10 mouse cellular contexts compared by ENCODE assay signal in the genomic region with DNA sequence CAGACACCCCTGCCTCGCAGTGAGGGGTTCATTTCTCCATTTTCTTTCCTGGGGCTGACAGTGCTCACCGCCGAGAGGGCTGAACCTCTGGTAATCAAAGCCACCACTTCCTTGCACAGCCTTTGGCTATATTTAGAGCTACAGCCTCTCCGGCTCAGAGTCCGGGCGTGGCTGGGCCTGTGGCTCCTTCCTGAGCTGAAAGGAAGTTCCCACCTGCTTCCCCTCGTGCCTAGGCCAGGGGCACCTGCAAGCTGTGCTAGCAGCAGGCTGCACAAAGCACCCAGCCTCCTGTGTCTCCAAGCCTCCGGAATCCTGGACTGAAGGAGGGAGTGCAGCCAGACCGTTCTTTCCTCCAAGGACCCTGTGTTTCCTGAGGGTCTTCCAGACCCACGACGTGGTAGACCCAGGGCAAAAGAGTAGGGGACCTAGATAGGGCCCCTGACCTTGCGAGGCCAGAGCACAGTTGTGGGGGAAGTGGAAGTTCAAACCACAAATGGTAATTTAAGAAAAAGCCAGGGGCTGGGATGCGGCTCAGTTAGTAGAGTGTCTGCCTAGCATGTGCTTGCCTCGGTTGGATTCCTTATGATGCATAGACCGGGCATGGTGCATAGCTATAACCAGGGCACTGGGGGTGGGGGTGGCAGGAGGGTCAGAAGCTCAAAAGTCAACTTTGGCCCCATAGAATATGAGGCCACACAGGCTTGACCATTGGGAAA. TPM values are rescaled to one million over a fixed set of nuclear protein-coding genes. Genes with fewer than 3 reads are reported as not detected.
DNase-seq lines count a peak whose midpoint lies in the region; ATAC-seq lines count a peak whose summit lies in the region.
"Had no signal": no experiment of that assay in that cellular context is flagged by ENCODE, and none has a peak within 500 bp of the region (broad histone marks: within the 10 kb centered on the region; RNA-seq: fewer than 3 reads in every experiment).

No protein-coding gene starts in this region.

- peak overlapping the region; percentile 63 for H3K27ac ChIP-seq in embryonic facial prominence, embryonic 10.5 days (replicated peaks)
- H3K27ac ChIP-seq in liver, embryonic 13.5 days, result peak overlapping the region; percentile 66
- H3K27ac ChIP-seq: embryonic facial prominence, embryonic 15.5 days; limb, embryonic 12.5 days had no signal

- ATAC-seq in liver, embryonic 13.5 days (ENCODE audit: low read depth), result no peak

- no peaks in the 10 kb centered on the region; the same call in 1 of the 2 replicates for H3K27me3 ChIP-seq in embryonic facial prominence, embryonic 10.5 days (replicated peaks; ENCODE audit: low read depth, poor library complexity, severe bottlenecking)
- H3K27me3 ChIP-seq in liver, embryonic 13.5 days, result 0 out of 2 replicates have a peak, but pooled peaks cover 5% of the 10 kb centered on the region
- H3K27me3 ChIP-seq: embryonic facial prominence, embryonic 15.5 days; limb, embryonic 12.5 days had no signal

- no peak overlapping the region for H3K4me3 ChIP-seq in embryonic facial prominence, embryonic 10.5 days
- H3K4me3 ChIP-seq in liver, embryonic 13.5 days (replicated peaks), result no peak overlapping the region
- H3K4me3 ChIP-seq: embryonic facial prominence, embryonic 15.5 days; limb, embryonic 12.5 days had no signal

- no peaks in the 10 kb centered on the region for H3K9me3 ChIP-seq in embryonic facial prominence, embryonic 10.5 days
- no peaks in the 10 kb centered on the region for H3K9me3 ChIP-seq in liver, embryonic 13.5 days (replicated peaks)
- H3K9me3 ChIP-seq: embryonic facial prominence, embryonic 15.5 days; limb, embryonic 12.5 days had no signal

- peaks cover 75% of the 10 kb centered on the region for H3K4me1 ChIP-seq in embryonic facial prominence, embryonic 10.5 days
- peaks cover 94% of the 10 kb centered on the region for H3K4me1 ChIP-seq in liver, embryonic 13.5 days (replicated peaks)

- 65% methylated on average over 15 of the region's 15 CpGs for WGBS in embryonic facial prominence, embryonic 10.5 days
- 17% methylated on average over 15 of the region's 15 CpGs for WGBS in liver, embryonic 13.5 days (ENCODE audit: insufficient replicate concordance)

- peak; percentile 69 for DNase-seq in gastrocnemius, adult 18-20 months (ENCODE audit: low spot score)
- DNase-seq in gastrocnemius, postnatal 10 days, result no peak
- DNase-seq in embryonic facial prominence, embryonic 10.5 days (ENCODE audit: low spot score), result no peak
- DNase-seq in liver, embryonic 13.5 days, result no peak
- DNase-seq in spleen, postnatal 10 days (ENCODE audit: low spot score in 2 of 2), result peak; percentile 56 to 74
- no peak for DNase-seq in urinary bladder, adult 18-20 months (ENCODE audit: low spot score in 2 of 2)
- DNase-seq in cerebellum, adult 11-12 months, result no peak
- no peak for DNase-seq in adrenal gland, adult (ENCODE audit: inconsistent age in 2 of 2, low spot score in 1 of 2)

- H3K4me2 ChIP-seq in liver, embryonic 13.5 days, result peak overlapping the region; percentile 23; the same call in 1 of the 2 replicates
- H3K4me2 ChIP-seq: embryonic facial prominence, embryonic 15.5 days; limb, embryonic 12.5 days had no signal

- peak overlapping the region; percentile 49 for H3K9ac ChIP-seq in liver, embryonic 13.5 days
- H3K9ac ChIP-seq: embryonic facial prominence, embryonic 15.5 days; limb, embryonic 12.5 days had no signal

- no peaks in the 10 kb centered on the region for H3K36me3 ChIP-seq in embryonic facial prominence, embryonic 10.5 days (replicated peaks)
- H3K36me3 ChIP-seq in liver, embryonic 13.5 days, result no peaks in the 10 kb centered on the region
- H3K36me3 ChIP-seq: embryonic facial prominence, embryonic 15.5 days; limb, embryonic 12.5 days had no signal

RNA-seq across cellular contexts. Expression of gene Rbm38, which starts 26.4 kb away (rescaled TPM):
- 100 to 1,000 TPM; 225 to 230 TPM for total RNA-seq in gastrocnemius, adult 18-20 months (2021)
- 100 to 1,000 TPM; 121 to 129 TPM for total RNA-seq in gastrocnemius, postnatal 10 days (2021)
- 85.7 and 95.6 TPM in 2 replicates for polyA plus RNA-seq in embryonic facial prominence, embryonic 10.5 days (2016; fragmentation: Nextera tagmentation; extraction: Ambion mirVana)
- polyA plus RNA-seq in liver, embryonic 13.5 days (2015; fragmentation: Nextera tagmentation; extraction: Ambion mirVana), result 260 and 311 TPM in 2 replicates

RNA-seq across cellular contexts. Expression of gene Rae1, which starts 46.8 kb away (rescaled TPM):
- total RNA-seq in gastrocnemius, adult 18-20 months (2021), result 10 to 100 TPM; 11.0 to 11.2 TPM
- 10 to 100 TPM; 27.9 to 31.5 TPM for total RNA-seq in gastrocnemius, postnatal 10 days (2021)
- 176 and 179 TPM in 2 replicates for polyA plus RNA-seq in embryonic facial prominence, embryonic 10.5 days (2016; fragmentation: Nextera tagmentation; extraction: Ambion mirVana)
- polyA plus RNA-seq in liver, embryonic 13.5 days (2015; fragmentation: Nextera tagmentation; extraction: Ambion mirVana), result 94.5 and 96.8 TPM in 2 replicates

Comparison
In these comparisons a context has a peak if more than half of its experiments do, and no peak if none do; other contexts are left out.
1. DNase-seq: peak in gastrocnemius, adult 18-20 months (single experiment) and spleen, postnatal 10 days (2 of 2); none in gastrocnemius, postnatal 10 days (single experiment), embryonic facial prominence, embryonic 10.5 days (single experiment), liver, embryonic 13.5 days (single experiment), urinary bladder, adult 18-20 months (0 of 2), cerebellum, adult 11-12 months (single experiment) and adrenal gland, adult (0 of 2).